ENCODE assay signal across 12 mouse cellular contexts in the genomic region with DNA sequence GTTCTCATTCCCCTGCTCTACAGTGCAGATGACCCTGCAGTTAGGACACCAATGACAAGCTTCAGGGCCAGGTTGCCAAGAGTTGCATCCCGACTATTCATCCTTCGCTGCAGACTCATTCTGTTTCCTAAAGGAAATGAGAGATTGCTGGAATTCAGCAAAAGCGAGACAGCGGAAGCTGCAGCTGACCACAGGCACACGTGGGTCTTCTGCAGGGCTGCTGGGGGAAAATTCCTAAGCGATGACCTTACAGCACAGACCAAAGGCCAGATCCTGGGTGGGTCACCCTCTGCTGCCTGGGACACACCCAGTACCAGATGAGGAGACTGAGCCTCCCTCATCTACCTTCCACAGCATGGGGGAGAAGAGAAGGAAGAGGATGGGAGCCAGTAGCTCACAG.
A peak's percentile ranks its signal among the peaks of the same experiment; 100 is the strongest.
DNase-seq lines count a peak whose midpoint lies in the region; ATAC-seq lines count a peak whose summit lies in the region.
"Had no signal": no experiment of that assay in that cellular context is flagged by ENCODE, and none has a peak within 500 bp of the region (broad histone marks: within the 10 kb centered on the region; RNA-seq: fewer than 3 reads in every experiment).

No protein-coding gene starts in this region.

- no peaks in the 10 kb centered on the region for H3K27me3 ChIP-seq in limb, embryonic 12.5 days
- H3K27me3 ChIP-seq: liver, embryonic 12.5 days had no signal

- no peak overlapping the region for H3K4me2 ChIP-seq in limb, embryonic 12.5 days
- H3K4me2 ChIP-seq: liver, embryonic 12.5 days had no signal

- H3K4me1 ChIP-seq in limb, embryonic 12.5 days (replicated peaks), result peaks cover 42% of the 10 kb centered on the region

- H3K9me3 ChIP-seq in limb, embryonic 12.5 days, result no peaks in the 10 kb centered on the region
- H3K9me3 ChIP-seq: liver, embryonic 12.5 days had no signal

- H3K27ac ChIP-seq in limb, embryonic 12.5 days, result 0 out of 2 replicates have a peak overlapping the region, but pooled peaks have one; percentile 35
- H3K27ac ChIP-seq: liver, embryonic 12.5 days had no signal

- H3K9ac ChIP-seq in limb, embryonic 12.5 days (replicated peaks), result 0 out of 2 replicates have a peak overlapping the region, but pooled peaks have one; percentile 34
- H3K9ac ChIP-seq: liver, embryonic 12.5 days had no signal

- 74% methylated on average over 6 of the region's 6 CpGs for WGBS in limb, embryonic 12.5 days

- no peak for ATAC-seq in limb, embryonic 12.5 days (ENCODE audit: insufficient number of reproducible peaks, insufficient read depth, low FRiP score, low TSS enrichment, low read depth)
- ATAC-seq: liver, embryonic 12.5 days had no signal

- intact Hi-C loops in left cerebral cortex, postnatal 25 days (cut with DNase I), result no loop called here

- no peak overlapping the region for H3K4me3 ChIP-seq in limb, embryonic 12.5 days (replicated peaks)
- H3K4me3 ChIP-seq: erythroblast, embryonic 14.5 days; liver, embryonic 12.5 days had no signal

- DNase-seq in 3134 (ENCODE audit: extremely low read depth, insufficient read length, low spot score) (peak; percentile 83), NIH3T3 (ENCODE audit: low read depth) (peak; percentile 80)
- DNase-seq in heart, postnatal 4 days, result peak; percentile 54
- no peak for DNase-seq in c-Kit-positive CD71-positive TER-119-positive erythroid progenitor cells, embryonic 14.5 days (ENCODE audit: low spot score)
- DNase-seq in left cerebral cortex, postnatal 25 days (ENCODE audit: low spot score in 2 of 2), result no peak
- DNase-seq in right cerebral cortex, adult 2 months (ENCODE audit: low spot score in 2 of 2), result no peak
- no peak for DNase-seq in left cerebral cortex, adult 11 months (ENCODE audit: low spot score)
- DNase-seq: right cerebral cortex, adult 18-20 months; thymus, postnatal 4 days had no signal

- H3K36me3 ChIP-seq in limb, embryonic 12.5 days, result 0 out of 2 replicates have a peak, but pooled peaks cover 3% of the 10 kb centered on the region
- H3K36me3 ChIP-seq: liver, embryonic 12.5 days had no signal

Comparison
In these comparisons a context has a peak if more than half of its experiments do, and no peak if none do; other contexts are left out.
1. DNase-seq: peak in 3134 (single experiment), NIH3T3 (single experiment) and heart, postnatal 4 days (single experiment); none in c-Kit-positive CD71-positive TER-119-positive erythroid progenitor cells, embryonic 14.5 days (single experiment), left cerebral cortex, postnatal 25 days (0 of 2), right cerebral cortex, adult 2 months (0 of 2) and left cerebral cortex, adult 11 months (single experiment).